In the genomic region with DNA sequence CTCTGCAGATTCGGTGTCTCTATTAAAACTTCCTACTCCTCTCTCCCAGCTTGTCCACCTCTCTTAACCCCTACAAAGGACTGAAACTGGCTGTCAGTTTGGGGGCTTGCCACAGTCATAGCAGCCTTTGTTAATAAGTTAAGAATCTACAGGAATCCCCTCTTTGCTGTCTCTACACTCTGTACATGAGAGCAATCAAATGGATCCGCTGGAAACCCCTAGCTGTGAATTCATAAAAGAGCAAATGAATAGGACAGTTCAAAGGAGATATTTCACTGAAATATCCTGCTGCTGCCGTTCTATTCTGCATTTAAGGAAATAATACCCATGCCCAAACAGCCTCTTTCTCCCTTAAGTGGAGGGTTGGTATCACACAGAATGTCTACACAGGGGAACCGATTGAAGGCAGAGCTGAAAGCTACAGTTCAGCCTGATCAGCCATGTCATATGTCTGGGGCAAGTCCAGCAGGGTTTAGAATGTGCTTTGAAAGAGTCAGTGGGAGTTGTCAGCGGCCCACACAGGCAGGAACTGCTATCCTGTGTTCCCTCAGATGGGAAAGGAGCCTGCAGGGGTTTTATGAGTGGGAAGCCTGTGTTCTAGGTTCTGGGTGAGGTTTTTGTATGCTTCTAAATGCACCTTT, we compare ENCODE assay signal across 12 mouse cellular contexts.
DNase-seq lines count a peak whose midpoint lies in the region; ATAC-seq lines count a peak whose summit lies in the region.
"Had no signal": no experiment of that assay in that cellular context is flagged by ENCODE, and none has a peak within 500 bp of the region (broad histone marks: within the 10 kb centered on the region; RNA-seq: fewer than 3 reads in every experiment).

No protein-coding gene starts in this region.

- DNase-seq in kidney, postnatal 4 days = peak; percentile 48
- no peak for DNase-seq in kidney, postnatal 14 days
- peak; percentile 41 for DNase-seq in midbrain, embryonic 14.5 days
- DNase-seq in thymus, postnatal 36 days = no peak
- no peak for DNase-seq in lung, postnatal 14 days
- DNase-seq: cerebellum, adult 11-12 months; kidney, postnatal 10 days; liver; lung, adult 18-20 months had no signal

- H3K4me3 ChIP-seq in forebrain, embryonic 13.5 days = no peak overlapping the region
- H3K4me3 ChIP-seq in forebrain, embryonic 12.5 days (replicated peaks) = no peak overlapping the region
- H3K4me3 ChIP-seq in forebrain, embryonic 16.5 days (replicated peaks; ENCODE audit: low read length) = no peak overlapping the region
- H3K4me3 ChIP-seq in midbrain, embryonic 14.5 days (replicated peaks; ENCODE audit: low read depth, low read length) = no peak overlapping the region

- no peak overlapping the region for H3K4me2 ChIP-seq in forebrain, embryonic 13.5 days
- no peak overlapping the region for H3K4me2 ChIP-seq in forebrain, embryonic 12.5 days
- no peak overlapping the region for H3K4me2 ChIP-seq in forebrain, embryonic 16.5 days (ENCODE audit: low read length)
- H3K4me2 ChIP-seq in midbrain, embryonic 14.5 days (ENCODE audit: low read length) = no peak overlapping the region

- H3K9me3 ChIP-seq in forebrain, embryonic 13.5 days (replicated peaks) = no peaks in the 10 kb centered on the region
- no peaks in the 10 kb centered on the region for H3K9me3 ChIP-seq in forebrain, embryonic 12.5 days
- no peaks in the 10 kb centered on the region for H3K9me3 ChIP-seq in forebrain, embryonic 16.5 days (ENCODE audit: control insufficient read depth, low read length)
- H3K9me3 ChIP-seq in midbrain, embryonic 14.5 days (ENCODE audit: control insufficient read depth, low read length) = no peaks in the 10 kb centered on the region

- ATAC-seq in forebrain, embryonic 13.5 days = peak; percentile 68
- no peak for ATAC-seq in forebrain, embryonic 12.5 days (ENCODE audit: low FRiP score)
- peak; percentile 20; the same call in 1 of the 2 replicates for ATAC-seq in forebrain, embryonic 16.5 days
- peak; percentile 62; the same call in 1 of the 2 replicates for ATAC-seq in midbrain, embryonic 14.5 days (ENCODE audit: low FRiP score, low TSS enrichment)

- H3K36me3 ChIP-seq in forebrain, embryonic 13.5 days (ENCODE audit: poor library complexity, severe bottlenecking) = no peaks in the 10 kb centered on the region
- no peaks in the 10 kb centered on the region for H3K36me3 ChIP-seq in forebrain, embryonic 12.5 days (replicated peaks)
- H3K36me3 ChIP-seq in forebrain, embryonic 16.5 days (ENCODE audit: control insufficient read depth, insufficient read depth) = no peaks in the 10 kb centered on the region
- no peaks in the 10 kb centered on the region for H3K36me3 ChIP-seq in midbrain, embryonic 14.5 days (ENCODE audit: control insufficient read depth, insufficient read depth, low read length)

- no peaks in the 10 kb centered on the region; the same call in 1 of the 2 replicates for H3K4me1 ChIP-seq in forebrain, embryonic 13.5 days
- no peaks in the 10 kb centered on the region for H3K4me1 ChIP-seq in forebrain, embryonic 12.5 days
- no peaks in the 10 kb centered on the region for H3K4me1 ChIP-seq in forebrain, embryonic 16.5 days (replicated peaks; ENCODE audit: control insufficient read depth, insufficient read depth, low read length)
- no peaks in the 10 kb centered on the region for H3K4me1 ChIP-seq in midbrain, embryonic 14.5 days (ENCODE audit: control insufficient read depth, insufficient read depth, low read length)

- no peak overlapping the region for H3K9ac ChIP-seq in forebrain, embryonic 13.5 days
- no peak overlapping the region for H3K9ac ChIP-seq in forebrain, embryonic 12.5 days
- no peak overlapping the region for H3K9ac ChIP-seq in forebrain, embryonic 16.5 days (replicated peaks; ENCODE audit: low read depth, low read length)
- no peak overlapping the region for H3K9ac ChIP-seq in midbrain, embryonic 14.5 days (replicated peaks; ENCODE audit: low read length)

- 0 out of 2 replicates have a peak, but pooled peaks cover 3% of the 10 kb centered on the region for H3K27me3 ChIP-seq in forebrain, embryonic 13.5 days
- peaks cover 28% of the 10 kb centered on the region for H3K27me3 ChIP-seq in forebrain, embryonic 12.5 days
- H3K27me3 ChIP-seq in forebrain, embryonic 16.5 days (replicated peaks; ENCODE audit: control insufficient read depth, insufficient read depth, low read length) = no peaks in the 10 kb centered on the region
- no peaks in the 10 kb centered on the region for H3K27me3 ChIP-seq in midbrain, embryonic 14.5 days (ENCODE audit: control insufficient read depth, insufficient read depth, low read length)

- WGBS in forebrain, embryonic 13.5 days = 38% methylated on average over 5 of the region's 5 CpGs
- WGBS in forebrain, embryonic 12.5 days = 38% methylated on average over 5 of the region's 5 CpGs
- WGBS in forebrain, embryonic 16.5 days = 34% methylated on average over 5 of the region's 5 CpGs
- WGBS in midbrain, embryonic 14.5 days = 29% methylated on average over 5 of the region's 5 CpGs

- H3K27ac ChIP-seq in forebrain, embryonic 13.5 days = no peak overlapping the region
- H3K27ac ChIP-seq in forebrain, embryonic 12.5 days = no peak overlapping the region
- no peak overlapping the region for H3K27ac ChIP-seq in forebrain, embryonic 16.5 days (ENCODE audit: low read length)
- no peak overlapping the region for H3K27ac ChIP-seq in midbrain, embryonic 14.5 days (replicated peaks; ENCODE audit: low read depth, low read length)

Comparison
In these comparisons a context has a peak if more than half of its experiments do, and no peak if none do; other contexts are left out.
1. DNase-seq: peak in kidney, postnatal 4 days (2 of 2) and midbrain, embryonic 14.5 days (single experiment); none in kidney, postnatal 14 days (single experiment), thymus, postnatal 36 days (0 of 2) and lung, postnatal 14 days (single experiment).